Mouse (Mus musculus) MEL (cell line): Measurements from ENCODE around the gene Degs2. TPM values are rescaled to one million over a fixed set of nuclear protein-coding genes. Genes with fewer than 3 reads are reported as not detected.

Source experiments
- DNase-seq: peaks from one replicate; pipeline ENCODE4 v3.0.0; 2011; ENCODE audit warnings: low read depth, low spot score
- H3K27ac ChIP-seq: 2 replicates; pipeline ENCODE4 v1.5.1; 2012; ENCODE audit warnings: low read depth, mild to moderate bottlenecking, control low read depth, low read length, moderate library complexity; ENCODE audit not compliant: control insufficient read depth
- H3K27me3 ChIP-seq, 2 experiments: fragments of 150-350 bp in 1 of 2; sonication (generic) in 1 of 2; 2 replicates each; pipeline ENCODE4 v1.6.1; 2012; ENCODE audit warnings: low read length in 2 of 2, mild to moderate bottlenecking in 2 of 2, improper control_type of control experiment in 1 of 2, moderate library complexity in 1 of 2; ENCODE audit not compliant: insufficient read depth in 2 of 2, control insufficient read depth in 1 of 2
- H3K36me3 ChIP-seq, 2 experiments: 2 replicates each; pipeline ENCODE4 v1.6.1; 2012 to 2014; ENCODE audit warnings: low read length in 2 of 2, improper control_type of control experiment in 1 of 2, inconsistent platforms in 1 of 2, mild to moderate bottlenecking in 1 of 2; ENCODE audit not compliant: insufficient read depth in 2 of 2, control insufficient read depth in 1 of 2
- H3K4me1 ChIP-seq, 2 experiments: fragments of 150-350 bp in 1 of 2; sonication (generic) in 1 of 2; 2 replicates each; pipeline ENCODE4 v1.6.1; 2012; ENCODE audit warnings: low read length in 2 of 2, improper control_type of control experiment in 1 of 2, mild to moderate bottlenecking in 1 of 2; ENCODE audit not compliant: insufficient read depth in 2 of 2, control insufficient read depth in 1 of 2
- H3K4me3 ChIP-seq, 2 experiments: fragments of 150-350 bp in 1 of 2; sonication (generic) in 1 of 2; 2 replicates each; pipeline ENCODE4 v1.5.1; 2012; ENCODE audit warnings: low read depth in 2 of 2, low read length in 2 of 2, mild to moderate bottlenecking in 2 of 2, moderate library complexity in 2 of 2, control low read depth in 1 of 2, improper control_type of control experiment in 1 of 2; ENCODE audit not compliant: control insufficient read depth in 1 of 2, insufficient read depth in 1 of 2
- H3K79me2 ChIP-seq: 2 replicates; pipeline ENCODE4 v1.6.1; 2012; ENCODE audit warnings: mild to moderate bottlenecking, low read length, moderate library complexity; ENCODE audit not compliant: control insufficient read depth, poor library complexity, insufficient read depth
- H3K9ac ChIP-seq: 2 replicates; pipeline ENCODE4 v1.6.1; 2012; ENCODE audit warnings: low read depth, mild to moderate bottlenecking, control low read depth, low read length, moderate library complexity; ENCODE audit not compliant: control insufficient read depth, poor library complexity, severe bottlenecking
- H3K9me3 ChIP-seq: fragments of 150-350 bp; sonication (generic); replicated peaks from 2 replicates; pipeline ENCODE4 v1.6.1; 2012; ENCODE audit warnings: mild to moderate bottlenecking, low read length, improper control_type of control experiment, moderate library complexity; ENCODE audit not compliant: insufficient read depth
- CTCF ChIP-seq, 3 experiments: IDR thresholded peaks in 2 of 3; conservative IDR thresholded peaks in 1 of 3; 2 replicates each; pipeline ENCODE4 v1.5.1; 2011 to 2012; ENCODE audit warnings: low read length in 3 of 3, low read depth in 2 of 3, mild to moderate bottlenecking in 2 of 3, improper control_type of control experiment in 1 of 3, inconsistent platforms in 1 of 3, mixed read lengths in 1 of 3, moderate library complexity in 1 of 3; ENCODE audit not compliant: control insufficient read depth in 1 of 3, insufficient read depth in 1 of 3, poor library complexity in 1 of 3, severe bottlenecking in 1 of 3
- EP300 ChIP-seq, 2 experiments: IDR thresholded peaks; 2 replicates each; pipeline ENCODE4 v1.6.1; 2011; ENCODE audit warnings: improper control_type of control experiment in 2 of 2, low read length in 2 of 2, low read depth in 1 of 2, mild to moderate bottlenecking in 1 of 2
- ETS1 ChIP-seq: IDR thresholded peaks from 2 replicates; pipeline ENCODE4 v1.6.1; 2012; ENCODE audit warnings: low read depth, mild to moderate bottlenecking, inconsistent platforms, low read length, improper control_type of control experiment, moderate library complexity
- GATA1 ChIP-seq: IDR thresholded peaks from 2 replicates; pipeline ENCODE4 v1.6.1; 2011; ENCODE audit warnings: low read depth, low read length, improper control_type of control experiment
- HCFC1 ChIP-seq: IDR thresholded peaks from 2 replicates; pipeline ENCODE4 v1.6.1; 2012; ENCODE audit warnings: low read depth, mild to moderate bottlenecking, inconsistent platforms, low read length, improper control_type of control experiment, moderate library complexity
- KAT2A ChIP-seq: conservative IDR thresholded peaks from 2 replicates; pipeline ENCODE4 v1.6.1; 2012; ENCODE audit warnings: low read depth, low read length, improper control_type of control experiment, inconsistent platforms
- MAFK ChIP-seq: IDR thresholded peaks from 2 replicates; pipeline ENCODE4 v1.6.1; 2011; ENCODE audit warnings: low read depth, mild to moderate bottlenecking, low read length, improper control_type of control experiment, borderline replicate concordance
- MAX ChIP-seq: IDR thresholded peaks from 2 replicates; pipeline ENCODE4 v1.6.1; 2011; ENCODE audit warnings: low read length, improper control_type of control experiment
- MYC ChIP-seq: IDR thresholded peaks from 2 replicates; pipeline ENCODE4 v1.6.1; 2011; ENCODE audit warnings: low read depth, mild to moderate bottlenecking, low read length, improper control_type of control experiment, moderate library complexity
- POLR2AphosphoS2 ChIP-seq: IDR thresholded peaks from 2 replicates; pipeline ENCODE4 v1.6.1; 2011; ENCODE audit warnings: low read length, improper control_type of control experiment
- SIN3A ChIP-seq: IDR thresholded peaks from 2 replicates; pipeline ENCODE4 v1.6.1; 2012; ENCODE audit warnings: low read length, improper control_type of control experiment, inconsistent platforms
- TAL1 ChIP-seq: IDR thresholded peaks from 2 replicates; pipeline ENCODE4 v1.6.1; 2012; ENCODE audit warnings: mild to moderate bottlenecking, inconsistent platforms, low read length, moderate library complexity, mixed read lengths
- UBTF ChIP-seq: IDR thresholded peaks from 2 replicates; pipeline ENCODE4 v1.6.1; 2012; ENCODE audit warnings: low read depth, mild to moderate bottlenecking, inconsistent platforms, low read length, improper control_type of control experiment, moderate library complexity, borderline replicate concordance; ENCODE audit not compliant: insufficient read depth
- USF2 ChIP-seq, 2 experiments: IDR thresholded peaks; 2 replicates each; pipeline ENCODE4 v1.6.1; 2011 to 2012; ENCODE audit warnings: improper control_type of control experiment in 2 of 2, low read length in 2 of 2, borderline replicate concordance in 1 of 2, inconsistent platforms in 1 of 2, low read depth in 1 of 2, mild to moderate bottlenecking in 1 of 2; ENCODE audit not compliant: insufficient read depth in 1 of 2
- ZC3H11A ChIP-seq: IDR thresholded peaks from 2 replicates; pipeline ENCODE4 v1.6.1; 2012; ENCODE audit warnings: low read depth, mild to moderate bottlenecking, inconsistent platforms, low read length, improper control_type of control experiment
- ZKSCAN1 ChIP-seq: IDR thresholded peaks from 2 replicates; pipeline ENCODE4 v1.6.1; 2012; ENCODE audit warnings: low read depth, mild to moderate bottlenecking, inconsistent platforms, low read length, improper control_type of control experiment, moderate library complexity
- ZMIZ1 ChIP-seq: IDR thresholded peaks from 2 replicates; pipeline ENCODE4 v1.6.1; 2012; ENCODE audit warnings: low read depth, mild to moderate bottlenecking, inconsistent platforms, low read length, improper control_type of control experiment, moderate library complexity
- polyA plus RNA-seq, 2 experiments: library from polyadenylated mRNA; stranded (reverse) in 1 of 2; unstranded in 1 of 2; fragments of >175 nt in 1 of 2; fragments of >200 nt in 1 of 2; gene quantifications; 2 replicates each; pipeline versions ENCODE4 v1.2.1 to v1.2.4; 2012; ENCODE audit warnings: low replicate concordance in 2 of 2, low read depth in 1 of 2; ENCODE audit not compliant: insufficient read length in 2 of 2, insufficient read depth in 1 of 2, missing spikeins in 1 of 2
- total RNA-seq: library from RNA; depleted of rRNA; stranded (reverse); fragments of 300-350 nt; gene quantifications from 2 replicates; pipeline ENCODE4 v1.2.3, GENCODE M21; 2012

Degs2 gene
- total and polyA plus RNA-seq, 3 experiments: not detected

DNA sequence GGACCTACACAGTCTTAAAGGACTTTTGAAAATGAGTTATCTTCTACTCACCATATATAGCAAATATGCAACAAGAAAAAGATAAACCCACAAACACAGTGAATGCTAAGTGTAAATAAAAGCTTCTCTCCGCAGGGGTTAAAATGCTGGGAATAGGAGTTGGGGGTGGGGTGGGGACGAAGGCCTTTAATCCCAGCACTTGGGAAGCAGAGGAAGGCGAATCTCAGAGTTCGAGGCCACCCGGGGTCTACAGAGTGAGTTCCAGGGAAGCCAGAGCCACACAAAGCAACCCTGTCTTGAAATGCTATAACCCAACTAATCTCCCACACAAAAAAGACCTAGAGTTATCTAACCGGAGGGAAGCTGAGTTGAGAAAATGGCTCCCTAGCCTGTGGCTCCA lies 46.9 kb upstream of the Degs2 start:
- H3K27me3 ChIP-seq: no peaks in the 10 kb centered on the region
- H3K79me2 ChIP-seq: no peaks in the 10 kb centered on the region
- no peak overlapping the region for H3K9ac ChIP-seq
- H3K4me1 ChIP-seq: no peaks in the 10 kb centered on the region
- TF ChIP-seq ETS1: no peak
- TF ChIP-seq MYC: no peak
- TF ChIP-seq MAX: no peak
- TF ChIP-seq UBTF: no peak
- TF ChIP-seq ZKSCAN1: no peak
- H3K4me3 ChIP-seq: no peak overlapping the region
- H3K9me3 ChIP-seq: no peaks in the 10 kb centered on the region
- no peak for DNase-seq
- no peaks in the 10 kb centered on the region for H3K36me3 ChIP-seq
- no peak overlapping the region for H3K27ac ChIP-seq

DNA sequence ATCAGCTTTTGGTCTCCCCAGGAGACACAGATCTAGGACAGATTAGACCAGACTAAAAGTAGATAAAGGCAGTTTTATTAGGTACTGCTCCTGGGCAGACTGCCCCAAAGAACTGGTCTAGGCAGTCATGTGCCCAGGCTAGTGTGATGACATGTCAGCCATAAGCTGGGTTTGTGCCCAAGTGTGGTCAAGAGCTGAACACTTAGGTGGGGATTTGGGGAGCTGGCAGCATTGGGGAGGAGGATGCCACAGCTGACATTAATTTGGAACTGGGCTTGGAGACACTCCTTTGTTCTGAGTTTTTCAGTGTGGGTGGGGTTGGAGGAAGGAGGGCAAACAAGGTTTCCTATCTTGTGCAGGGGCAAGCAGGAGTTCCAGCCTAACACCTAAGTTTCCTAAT lies 43.9 kb upstream of the Degs2 start:
- Histone ChIP-seq H3K4me3 (no peak overlapping the region), H3K4me1 (no peaks in the 10 kb centered on the region), H3K27ac (no peak overlapping the region), H3K36me3 (no peaks in the 10 kb centered on the region), H3K79me2 (no peaks in the 10 kb centered on the region), H3K9ac (no peak overlapping the region), H3K9me3 (no peaks in the 10 kb centered on the region), H3K27me3 (no peaks in the 10 kb centered on the region)
- DNase-seq: no peak
- TF ChIP-seq POLR2AphosphoS2 (no peak), TAL1 (no peak), EP300 (IDR thresholded peaks at IDR 0.05; ENCODE audit: low read depth in 1 of 2, low read length in 2 of 2) (no peak), HCFC1 (no peak), SIN3A (no peak), GATA1 (no peak)

DNA sequence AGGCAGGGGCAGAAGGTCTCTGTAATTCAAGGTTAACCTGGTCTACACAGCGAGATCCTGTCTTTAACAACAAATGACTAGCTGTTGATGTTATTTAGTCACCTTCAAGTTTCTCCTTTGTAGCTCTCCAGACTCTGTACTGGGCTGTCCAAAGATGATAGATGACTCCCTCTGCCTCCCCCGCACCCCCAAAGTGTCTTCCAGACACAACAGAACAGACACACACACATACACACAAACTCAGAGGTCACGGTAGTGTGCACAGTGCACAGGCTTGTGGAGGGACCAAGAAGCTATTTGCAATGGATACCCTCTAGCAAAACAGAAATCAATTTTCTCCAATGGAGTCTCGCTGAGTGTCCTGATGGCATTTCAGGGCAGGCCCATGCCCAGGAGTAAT lies 40.1 kb upstream of the Degs2 start:
- no peak overlapping the region for H3K9ac ChIP-seq
- no peak overlapping the region for H3K27ac ChIP-seq
- no peaks in the 10 kb centered on the region for H3K27me3 ChIP-seq
- TF ChIP-seq ZC3H11A (no peak), USF2 (IDR thresholded peaks at IDR 0.05; ENCODE audit: borderline replicate concordance in 1 of 2, insufficient read depth in 1 of 2, low read depth in 1 of 2, low read length in 2 of 2) (no peak), CTCF (IDR thresholded peaks at IDR 0.05 in 2 of 3, conservative IDR thresholded peaks at IDR 0.05 in 1 of 3; ENCODE audit: control insufficient read depth in 1 of 3, insufficient read depth in 1 of 3, low read depth in 2 of 3, low read length in 3 of 3, poor library complexity in 1 of 3, severe bottlenecking in 1 of 3) (no peak), MAX (no peak), MAFK (no peak), KAT2A (no peak), ZMIZ1 (no peak)
- TF ChIP-seq, all 39 proteins: peak for 0
- Histone ChIP-seq H3K4me3 (no peak overlapping the region), H3K79me2 (no peaks in the 10 kb centered on the region), H3K4me1 (no peaks in the 10 kb centered on the region), H3K36me3 (no peaks in the 10 kb centered on the region), H3K9me3 (no peaks in the 10 kb centered on the region)
- no peak for DNase-seq
